Mouse (Mus musculus): ENCODE measurements around the gene Daam2. TPM values are rescaled to one million over a fixed set of nuclear protein-coding genes. Genes with fewer than 3 reads are reported as not detected.

Gene Daam2
- polyA plus RNA-seq, 1 experiment from 2014 or later: 2.5 TPM

- no peaks in the 10 kb centered on the region for H3K9me3 ChIP-seq (ENCODE audit: control insufficient read depth, low read length)
- WGBS: 73% methylated on average over 1 of the region's 1 CpGs
- H3K4me1 ChIP-seq (replicated peaks; ENCODE audit: control insufficient read depth, insufficient read depth): no peaks in the 10 kb centered on the region
- DNase-seq (ENCODE audit: low spot score): no peak
- H3K4me3 ChIP-seq (ENCODE audit: low read depth, low read length): no peak overlapping the region
- no peak overlapping the region for H3K27ac ChIP-seq (replicated peaks)
- no peaks in the 10 kb centered on the region for H3K36me3 ChIP-seq (ENCODE audit: control insufficient read depth, insufficient read depth, low read length)
- H3K27me3 ChIP-seq (ENCODE audit: control insufficient read depth, insufficient read depth, low read length): no peaks in the 10 kb centered on the region
- no peak for TF ChIP-seq EP300 (optimal IDR thresholded peaks at IDR 0.05)
- no peak for TF ChIP-seq CTCF (IDR thresholded peaks at IDR 0.05; ENCODE audit: low read depth)
- no peak overlapping the region for H3K4me2 ChIP-seq (replicated peaks; ENCODE audit: low read depth)
- no peak overlapping the region for H3K9ac ChIP-seq (ENCODE audit: low read length)
- no peak for ATAC-seq (ENCODE audit: low FRiP score, low TSS enrichment)
These were observed 89.0 kb downstream of the Daam2 start for GRCm38 (mm10) chr17:49475174-49475573.

GRCm38 (mm10) chr17:49474051-49474450 is 90.1 kb downstream of the Daam2 start:
- no peak for ATAC-seq (ENCODE audit: low FRiP score, low TSS enrichment)
- H3K4me3 ChIP-seq (ENCODE audit: low read depth, low read length): no peak overlapping the region
- TF ChIP-seq EP300 (optimal IDR thresholded peaks at IDR 0.05) (no peak), CTCF (IDR thresholded peaks at IDR 0.05; ENCODE audit: low read depth) (no peak)
- WGBS: 86% methylated on average over 4 of the region's 4 CpGs
- H3K4me2 ChIP-seq (replicated peaks; ENCODE audit: low read depth): no peak overlapping the region
- no peak for DNase-seq (ENCODE audit: low spot score)
- H3K4me1 ChIP-seq (replicated peaks; ENCODE audit: control insufficient read depth, insufficient read depth): no peaks in the 10 kb centered on the region
- no peak overlapping the region for H3K9ac ChIP-seq (ENCODE audit: low read length)
- no peaks in the 10 kb centered on the region for H3K27me3 ChIP-seq (ENCODE audit: control insufficient read depth, insufficient read depth, low read length)
- no peaks in the 10 kb centered on the region for H3K9me3 ChIP-seq (ENCODE audit: control insufficient read depth, low read length)
- H3K36me3 ChIP-seq (ENCODE audit: control insufficient read depth, insufficient read depth, low read length): no peaks in the 10 kb centered on the region
- H3K27ac ChIP-seq (replicated peaks): no peak overlapping the region

GRCm38 (mm10) chr17:49472626-49473025 is 91.5 kb downstream of the Daam2 start:
- Histone ChIP-seq H3K4me1 (replicated peaks; ENCODE audit: control insufficient read depth, insufficient read depth) (no peaks in the 10 kb centered on the region), H3K9me3 (ENCODE audit: control insufficient read depth, low read length) (no peaks in the 10 kb centered on the region), H3K36me3 (ENCODE audit: control insufficient read depth, insufficient read depth, low read length) (no peaks in the 10 kb centered on the region), H3K4me2 (replicated peaks; ENCODE audit: low read depth) (no peak overlapping the region), H3K4me3 (ENCODE audit: low read depth, low read length) (no peak overlapping the region), H3K27me3 (ENCODE audit: control insufficient read depth, insufficient read depth, low read length) (no peaks in the 10 kb centered on the region), H3K27ac (replicated peaks) (no peak overlapping the region), H3K9ac (ENCODE audit: low read length) (no peak overlapping the region)
- no peak for DNase-seq (ENCODE audit: low spot score)
- ATAC-seq (ENCODE audit: low FRiP score, low TSS enrichment): peak; percentile 19; the same call in 1 of the 2 replicates
- 62% methylated on average over 8 of the region's 8 CpGs for WGBS
- TF ChIP-seq EP300 (optimal IDR thresholded peaks at IDR 0.05) (no peak), CTCF (IDR thresholded peaks at IDR 0.05; ENCODE audit: low read depth) (no peak)

- Histone ChIP-seq H3K4me2 (replicated peaks; ENCODE audit: low read depth) (no peak overlapping the region), H3K4me3 (ENCODE audit: low read depth, low read length) (no peak overlapping the region), H3K9me3 (ENCODE audit: control insufficient read depth, low read length) (no peaks in the 10 kb centered on the region), H3K36me3 (ENCODE audit: control insufficient read depth, insufficient read depth, low read length) (no peaks in the 10 kb centered on the region; the same call in none of the 2 replicates), H3K27me3 (ENCODE audit: control insufficient read depth, insufficient read depth, low read length) (no peaks in the 10 kb centered on the region), H3K4me1 (replicated peaks; ENCODE audit: control insufficient read depth, insufficient read depth) (no peaks in the 10 kb centered on the region), H3K9ac (ENCODE audit: low read length) (no peak overlapping the region), H3K27ac (replicated peaks) (no peak overlapping the region)
- peak; percentile 64 for DNase-seq (ENCODE audit: low spot score)
- no peak for TF ChIP-seq EP300 (optimal IDR thresholded peaks at IDR 0.05)
- TF ChIP-seq CTCF (IDR thresholded peaks at IDR 0.05; ENCODE audit: low read depth): peak; percentile 98
- WGBS: 35% methylated on average over 4 of the region's 4 CpGs
- ATAC-seq (ENCODE audit: low FRiP score, low TSS enrichment): peak; percentile 11; the same call in 1 of the 2 replicates
These were observed 95.9 kb downstream of the Daam2 start for GRCm38 (mm10) chr17:49468223-49468622.

- Histone ChIP-seq H3K4me2 (replicated peaks; ENCODE audit: low read depth) (no peak overlapping the region), H3K4me3 (ENCODE audit: low read depth, low read length) (no peak overlapping the region), H3K9ac (ENCODE audit: low read length) (no peak overlapping the region), H3K36me3 (ENCODE audit: control insufficient read depth, insufficient read depth, low read length) (no peaks in the 10 kb centered on the region; the same call in none of the 2 replicates), H3K27ac (replicated peaks) (no peak overlapping the region), H3K9me3 (ENCODE audit: control insufficient read depth, low read length) (no peaks in the 10 kb centered on the region), H3K4me1 (replicated peaks; ENCODE audit: control insufficient read depth, insufficient read depth) (no peaks in the 10 kb centered on the region), H3K27me3 (ENCODE audit: control insufficient read depth, insufficient read depth, low read length) (no peaks in the 10 kb centered on the region)
- TF ChIP-seq CTCF (IDR thresholded peaks at IDR 0.05; ENCODE audit: low read depth) (no peak), EP300 (optimal IDR thresholded peaks at IDR 0.05) (no peak)
- DNase-seq (ENCODE audit: low spot score) (no peak), ATAC-seq (ENCODE audit: low FRiP score, low TSS enrichment) (no peak)
- 83% methylated on average over 3 of the region's 3 CpGs for WGBS
These were observed 99.3 kb downstream of the Daam2 start for GRCm38 (mm10) chr17:49464884-49465283.

- TF ChIP-seq EP300 (optimal IDR thresholded peaks at IDR 0.05): no peak
- TF ChIP-seq CTCF (IDR thresholded peaks at IDR 0.05; ENCODE audit: low read depth): no peak
- ATAC-seq (ENCODE audit: low FRiP score, low TSS enrichment) (no peak), DNase-seq (ENCODE audit: low spot score) (no peak)
- H3K4me1 ChIP-seq (replicated peaks; ENCODE audit: control insufficient read depth, insufficient read depth): no peaks in the 10 kb centered on the region
- H3K36me3 ChIP-seq (ENCODE audit: control insufficient read depth, insufficient read depth, low read length): peaks cover 8% of the 10 kb centered on the region
- no peak overlapping the region for H3K4me2 ChIP-seq (replicated peaks; ENCODE audit: low read depth)
- no peak overlapping the region for H3K4me3 ChIP-seq (ENCODE audit: low read depth, low read length)
- no peaks in the 10 kb centered on the region for H3K9me3 ChIP-seq (ENCODE audit: control insufficient read depth, low read length)
- H3K27ac ChIP-seq (replicated peaks): no peak overlapping the region
- WGBS: 89% methylated on average over 18 of the region's 18 CpGs
- H3K27me3 ChIP-seq (ENCODE audit: control insufficient read depth, insufficient read depth, low read length): no peaks in the 10 kb centered on the region
- H3K9ac ChIP-seq (ENCODE audit: low read length): no peak overlapping the region
These were observed 105.8 kb downstream of the Daam2 start for GRCm38 (mm10) chr17:49458386-49458785.

Measured in stomach, postnatal 0 days (tissue).